Mouse (Mus musculus) T-helper 1 cell (primary cell): Measurements from ENCODE around the gene Chadl.
"Not testable (repeated sequence)": the region's sequence is repeated elsewhere in the genome, so short reads cannot be mapped to it uniquely, and the experiment has no call there.

Experiments
- in situ Hi-C: fragments of 300-600 bp; cut with MboI, MseI; formaldehyde crosslinking; loops from one replicate; pipeline ENCODE4 v1.15.1; 2025; ENCODE audit warnings: high pct_unique_total_duplicates

Chadl gene

DNA sequence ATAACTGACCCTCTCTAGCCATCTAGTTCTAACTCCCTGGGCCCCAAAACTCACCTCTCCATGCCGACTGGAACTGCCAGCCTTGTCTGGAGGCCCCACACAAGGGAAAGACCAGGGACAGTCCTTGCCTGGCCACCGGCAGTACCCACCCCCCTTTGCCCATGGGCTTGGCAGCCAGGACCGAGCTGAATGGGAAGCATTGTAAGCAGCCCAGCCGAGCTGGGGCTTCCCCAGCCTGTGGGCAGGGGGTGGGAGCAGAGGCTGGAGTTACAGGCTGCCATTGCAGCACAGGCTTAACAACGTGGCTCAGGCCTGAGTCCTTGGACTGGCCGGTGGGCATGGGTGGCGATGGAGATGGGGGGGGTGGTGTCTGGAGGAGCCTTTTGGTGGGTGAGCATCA is at the start of gene Chadl:
Gene Chadl (minus strand): TSS at position 113 of the 400 bp plus-strand sequence.
- in situ Hi-C loops = no loop called here

DNA sequence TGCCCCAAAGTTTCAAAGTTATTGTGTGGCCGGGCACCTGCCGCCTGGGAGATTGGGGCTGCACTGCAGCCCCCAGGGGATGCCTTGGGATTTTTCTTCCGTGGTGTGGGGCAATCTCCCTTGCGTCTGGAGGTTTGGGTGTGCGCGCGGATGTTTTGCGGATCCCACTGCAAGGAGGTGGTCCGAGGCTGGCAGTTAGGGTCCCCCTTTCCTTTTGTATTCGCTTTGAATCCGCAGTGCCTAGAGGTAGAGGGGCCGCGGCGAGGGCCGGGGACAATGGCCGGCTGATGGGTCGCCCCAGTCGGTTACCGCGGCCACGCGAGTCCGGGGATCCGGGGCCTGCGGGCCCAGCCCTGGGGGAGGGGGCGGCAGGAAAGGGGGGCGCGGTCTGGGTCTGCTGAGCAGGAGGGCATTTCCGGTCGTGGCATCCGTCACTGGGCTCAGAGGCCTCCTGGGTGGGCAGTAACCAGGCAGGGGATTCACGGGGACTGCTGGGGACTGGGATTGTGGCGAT is 48.6 kb upstream of the Chadl start:
- in situ Hi-C loops = no loop called here

DNA sequence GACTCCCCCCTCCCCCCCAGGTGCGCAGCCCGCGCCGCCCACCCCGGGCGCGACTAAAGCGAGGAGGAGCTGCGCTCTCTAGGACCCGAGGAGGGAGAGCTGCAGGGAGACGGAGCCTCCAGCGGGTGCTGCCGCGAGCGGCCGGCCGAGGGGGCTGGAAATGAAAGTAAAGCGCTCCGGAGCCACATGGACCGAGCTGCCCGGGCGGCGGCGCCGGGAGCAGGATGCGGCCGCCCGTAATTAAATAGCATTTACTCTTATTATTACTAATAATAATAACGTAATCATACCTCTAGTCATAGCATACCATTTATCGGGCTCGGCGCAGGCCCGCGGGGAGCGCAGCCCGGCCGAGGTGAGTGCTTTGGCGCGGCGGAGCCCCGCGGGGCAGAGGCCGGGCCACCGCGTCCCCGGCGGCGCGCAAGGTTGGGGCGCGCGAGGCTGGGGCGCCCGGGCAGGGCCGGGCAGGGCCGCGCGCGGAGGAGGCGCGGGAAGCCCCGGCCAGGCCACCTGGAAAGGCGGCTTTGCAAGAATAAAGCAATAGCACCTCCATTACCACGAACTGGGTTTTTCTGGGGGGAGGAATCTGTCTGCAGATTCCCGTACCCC is 48.0 kb upstream of the Chadl start, which contains the start of the genes Zc3h7b and Rangap1:
Gene Zc3h7b (plus strand): TSS at position 66 of the 609 bp plus-strand sequence.
Gene Rangap1 (minus strand): TSS at position 539 of the 609 bp plus-strand sequence.
- in situ Hi-C loops = no loop called here

DNA sequence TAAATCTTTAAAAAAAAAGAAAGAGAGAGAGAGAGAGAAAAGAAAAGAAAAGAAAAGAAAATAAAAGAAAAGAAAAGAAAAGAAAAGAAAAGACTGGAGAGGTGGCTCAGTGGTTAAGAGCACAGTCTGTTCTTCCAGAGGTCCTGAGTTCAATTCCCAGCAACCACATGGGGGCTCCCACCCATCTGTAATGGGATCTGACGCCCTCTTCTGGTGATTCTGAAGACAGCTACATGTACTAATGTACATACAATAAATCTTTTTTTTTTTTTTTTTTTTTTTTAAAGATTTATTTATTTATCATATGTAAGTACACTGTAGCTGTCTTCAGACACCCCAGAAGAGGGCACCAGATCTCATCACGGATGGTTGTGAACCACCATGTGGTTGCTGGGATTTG is 45.3 kb upstream of the Chadl start:
- in situ Hi-C loops = not testable (repeated sequence)

DNA sequence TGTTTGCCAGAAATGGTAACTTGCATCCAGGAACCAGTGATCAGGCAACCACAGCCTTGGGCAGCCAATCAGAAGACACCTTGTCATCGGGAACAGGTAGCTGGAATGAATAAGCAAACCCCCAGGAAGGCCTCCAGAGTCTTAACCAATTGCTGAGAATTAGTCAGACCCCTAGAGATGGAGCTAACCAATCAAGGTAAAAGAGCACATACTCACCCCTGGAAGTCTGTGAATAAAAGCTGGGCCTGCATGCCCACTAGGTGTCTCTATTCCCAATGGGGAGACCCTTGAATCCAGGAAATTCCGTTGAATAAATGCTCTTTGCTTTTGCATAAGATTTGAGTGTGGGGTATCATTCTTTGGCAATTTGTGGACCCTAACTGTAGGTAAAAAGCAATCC is 42.8 kb upstream of the Chadl start:
- in situ Hi-C loops = no loop called here

DNA sequence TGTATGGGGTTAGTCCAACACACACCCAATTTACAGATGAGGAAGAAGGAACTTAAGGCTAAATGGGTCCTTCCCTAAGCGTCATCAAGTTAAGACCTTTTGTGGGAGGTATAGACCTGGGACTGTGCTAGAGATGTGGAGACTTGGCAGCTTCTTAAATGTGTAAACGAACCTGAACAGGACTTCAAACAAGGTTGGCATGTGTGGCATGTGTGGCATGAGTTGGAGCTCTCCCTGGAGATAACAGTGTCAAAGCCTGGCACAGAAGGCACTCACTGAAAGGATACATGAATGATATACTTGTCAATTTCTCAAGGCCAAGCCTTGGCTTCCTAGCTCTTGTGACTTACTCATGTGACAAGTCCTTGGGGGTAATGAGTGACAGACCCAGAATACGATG is 42.2 kb upstream of the Chadl start:
- in situ Hi-C loops = no loop called here

DNA sequence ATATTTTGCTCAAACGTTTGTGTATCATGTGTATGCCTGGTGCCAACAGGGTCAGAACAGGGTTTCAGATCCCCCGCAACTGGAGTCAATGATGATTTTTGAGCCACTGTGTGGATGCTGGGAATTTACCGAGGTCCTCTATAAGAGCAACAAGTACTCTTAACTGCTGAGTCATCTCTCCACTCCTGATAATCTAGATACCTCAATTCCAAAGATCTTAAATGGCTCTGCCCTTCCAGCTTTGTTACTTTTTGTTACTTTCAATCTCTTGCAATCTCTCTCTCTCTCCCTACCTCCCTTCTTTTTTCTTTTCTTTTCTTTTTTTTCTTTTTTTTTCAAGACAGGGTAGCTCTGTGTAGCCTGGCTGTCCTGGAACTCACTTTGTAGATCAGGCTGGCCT is 38.0 kb upstream of the Chadl start:
- in situ Hi-C loops = no loop called here

DNA sequence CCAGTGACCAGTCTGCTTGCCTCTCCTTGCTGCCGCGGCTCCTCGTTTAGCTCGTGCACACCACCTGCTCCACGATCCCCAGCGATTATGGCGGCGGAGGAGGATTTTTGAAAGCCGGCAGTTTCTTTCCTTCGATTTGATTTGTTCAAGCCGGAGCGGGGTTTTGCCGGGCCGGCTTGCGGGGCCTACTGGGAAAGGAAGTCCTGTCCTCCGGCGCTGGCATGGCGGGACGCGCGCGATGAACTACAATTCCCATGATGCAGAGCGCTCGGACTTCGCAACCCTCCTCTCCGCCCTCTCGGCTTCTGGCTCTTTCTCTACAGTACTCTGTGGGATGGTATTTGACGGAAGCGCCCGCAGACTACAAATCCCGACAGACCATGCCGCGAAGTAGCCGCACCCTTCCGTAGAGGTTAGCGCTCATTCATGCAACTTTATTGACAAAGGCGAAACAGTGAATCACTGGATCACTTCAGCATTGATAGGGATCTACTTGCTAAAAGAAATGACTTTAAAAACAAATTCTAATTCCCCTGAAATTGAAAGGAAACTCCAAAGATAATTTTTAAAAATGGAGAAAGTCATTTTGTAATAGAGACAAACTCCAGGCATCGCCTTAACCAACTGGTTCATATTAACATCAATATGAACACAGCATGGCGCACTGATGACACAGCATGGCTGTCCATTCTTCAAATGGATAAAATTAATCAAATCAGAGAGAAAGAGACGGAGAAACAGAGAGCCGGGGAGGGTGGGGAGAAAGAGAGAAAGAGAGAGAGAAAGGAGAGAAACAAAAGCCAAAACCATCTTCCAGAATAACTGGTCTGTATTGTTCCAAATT is 32.9 kb upstream of the Chadl start:
- in situ Hi-C loops = no loop called here

DNA sequence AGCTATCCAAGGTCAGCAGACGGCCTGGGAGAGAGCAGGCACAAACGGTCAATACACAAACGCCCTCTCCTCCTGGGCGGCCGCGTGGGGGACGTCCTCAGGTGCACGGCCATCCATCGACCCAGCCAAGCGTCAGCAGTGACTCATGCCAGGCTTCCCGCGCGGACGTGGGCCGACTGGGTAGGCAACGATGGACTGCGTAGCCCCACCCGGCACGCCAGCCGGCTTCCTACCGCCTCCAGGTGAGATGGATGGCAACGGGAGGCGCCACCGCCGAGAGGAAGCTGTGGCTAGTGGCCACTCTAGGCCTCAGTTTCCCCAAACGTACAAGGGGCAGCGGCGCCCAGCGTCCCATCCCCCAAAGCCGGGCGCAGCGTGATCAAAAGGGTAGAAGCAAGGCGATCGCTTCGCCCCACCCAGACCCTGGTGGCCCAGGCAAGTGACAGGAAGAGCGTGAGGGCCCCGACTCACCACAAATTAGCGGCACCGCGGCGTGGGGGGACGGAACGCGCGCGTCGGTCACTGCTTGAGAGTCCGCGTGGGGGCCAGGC is 32.2 kb upstream of the Chadl start:
- in situ Hi-C loops = no loop called here

DNA sequence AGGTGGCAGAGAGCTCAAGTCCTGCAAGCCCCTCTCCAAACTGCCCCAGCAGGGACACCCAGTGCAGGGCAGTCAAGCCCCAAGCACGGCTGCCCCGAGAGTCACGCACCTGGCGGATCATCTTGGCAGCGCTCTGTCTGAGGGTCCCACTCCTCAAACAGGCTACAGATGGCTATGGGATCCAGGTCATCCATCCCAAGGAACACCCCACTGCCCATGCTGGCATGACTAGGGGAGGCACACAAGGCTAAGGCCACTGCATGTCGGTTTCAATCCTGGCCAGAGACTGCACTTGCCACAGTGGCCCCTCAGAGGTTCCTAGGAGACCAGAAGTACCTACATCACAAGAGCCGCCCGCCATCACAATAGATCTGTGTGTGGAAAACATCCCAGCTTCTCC is 28.9 kb upstream of the Chadl start:
- in situ Hi-C loops = no loop called here

DNA sequence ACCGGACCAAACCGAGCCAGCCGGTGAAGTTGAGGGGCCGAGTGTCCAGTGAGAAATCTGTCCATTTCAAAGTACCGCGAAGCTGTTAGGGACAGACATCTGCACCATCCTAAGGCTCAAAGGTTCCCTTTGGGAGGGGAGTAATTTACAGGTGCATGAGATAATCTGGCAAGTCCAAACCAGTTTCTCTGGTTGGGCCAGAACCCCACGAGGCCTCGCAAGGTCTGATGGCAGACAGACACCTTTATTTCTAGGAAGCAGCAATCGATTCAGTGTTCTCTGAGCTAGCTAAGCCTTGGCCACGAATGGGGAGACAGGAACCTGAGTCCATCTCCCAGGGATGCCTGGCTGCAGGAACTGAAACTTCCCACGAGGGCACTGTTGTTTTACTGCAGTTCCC is 26.6 kb upstream of the Chadl start:
- in situ Hi-C loops = no loop called here

DNA sequence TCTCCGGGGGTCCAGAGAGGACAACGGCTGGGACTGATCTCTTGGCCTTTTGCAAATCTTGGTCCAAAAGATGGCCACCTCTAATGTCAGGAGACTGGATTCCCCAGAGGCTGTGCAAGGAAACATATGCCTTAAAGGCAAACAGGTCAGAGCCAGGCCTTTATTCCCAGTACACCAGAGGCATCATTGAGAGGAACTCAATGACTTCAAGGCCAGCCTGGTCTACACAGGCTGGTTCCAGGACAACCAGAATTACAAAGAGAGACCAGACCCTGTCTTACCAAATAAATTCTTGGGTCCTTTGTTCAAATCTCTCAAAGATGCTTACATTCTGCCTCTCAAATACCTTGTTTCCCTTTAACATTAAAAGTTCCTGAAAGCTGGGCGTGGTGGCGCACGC is 25.3 kb upstream of the Chadl start:
- in situ Hi-C loops = no loop called here

DNA sequence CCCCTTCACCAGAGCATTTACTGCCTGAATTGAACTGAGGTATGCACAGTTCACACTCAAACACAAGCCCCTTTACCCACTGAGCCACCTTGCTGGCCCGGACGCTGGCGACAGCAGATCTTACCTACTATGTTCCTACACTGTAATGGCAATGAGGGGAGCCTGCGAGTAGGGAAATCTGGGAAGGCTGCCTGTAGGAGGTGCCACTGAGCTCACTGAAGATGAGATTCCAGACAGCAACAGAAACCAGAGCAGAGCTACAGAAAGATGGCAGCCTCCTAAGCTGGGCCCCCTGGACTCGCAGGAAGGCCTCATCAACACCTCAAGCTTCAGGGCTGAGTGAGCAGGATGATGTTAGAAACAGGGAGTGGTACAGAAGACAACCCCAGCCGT is 22.0 kb upstream of the Chadl start:
- in situ Hi-C loops = loop anchor here (5.0 kb wide), 1 partner anchor 97 kb away; no protein-coding TSS in a partner anchor

DNA sequence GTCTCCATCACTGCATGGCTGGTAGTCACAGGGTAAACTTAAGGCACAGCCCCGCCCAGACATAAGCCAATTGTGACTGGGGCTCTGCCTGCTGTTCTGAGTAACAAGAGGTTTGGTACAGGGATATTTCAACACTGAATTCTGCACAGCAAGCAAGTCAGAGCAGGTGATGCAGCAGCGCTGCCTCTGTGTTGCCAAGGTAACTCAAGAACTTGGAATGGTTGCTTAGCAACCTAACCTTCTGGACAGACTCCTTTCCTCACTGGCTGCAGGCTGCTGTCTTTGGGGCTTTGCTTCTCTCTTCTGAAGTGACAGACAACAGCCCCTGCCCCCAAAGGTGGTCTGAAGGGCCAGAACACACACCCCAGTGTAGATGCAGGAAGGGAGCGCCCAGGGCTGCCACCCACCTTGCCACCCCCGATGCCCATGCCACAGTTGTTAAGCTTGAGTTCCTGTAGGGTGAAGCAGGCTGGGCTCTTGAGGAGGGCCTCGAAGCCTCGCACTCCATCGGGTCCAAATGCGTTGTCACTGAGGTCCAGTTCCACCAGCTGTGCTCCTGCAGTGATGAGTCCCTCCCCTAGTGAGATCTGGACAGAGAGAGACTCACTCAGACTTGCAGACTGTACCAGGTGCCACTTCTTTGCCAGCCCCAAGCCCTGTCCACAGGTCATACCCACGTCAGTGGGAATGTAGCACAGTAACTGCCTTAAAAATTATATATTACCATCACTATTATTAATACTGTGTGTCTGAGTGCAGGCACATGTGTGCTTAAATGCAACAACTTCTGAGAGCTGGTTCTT is 21.4 kb upstream of the Chadl start:
- in situ Hi-C loops = loop anchor here (5.0 kb wide), 1 partner anchor 96 kb away; no protein-coding TSS in a partner anchor

DNA sequence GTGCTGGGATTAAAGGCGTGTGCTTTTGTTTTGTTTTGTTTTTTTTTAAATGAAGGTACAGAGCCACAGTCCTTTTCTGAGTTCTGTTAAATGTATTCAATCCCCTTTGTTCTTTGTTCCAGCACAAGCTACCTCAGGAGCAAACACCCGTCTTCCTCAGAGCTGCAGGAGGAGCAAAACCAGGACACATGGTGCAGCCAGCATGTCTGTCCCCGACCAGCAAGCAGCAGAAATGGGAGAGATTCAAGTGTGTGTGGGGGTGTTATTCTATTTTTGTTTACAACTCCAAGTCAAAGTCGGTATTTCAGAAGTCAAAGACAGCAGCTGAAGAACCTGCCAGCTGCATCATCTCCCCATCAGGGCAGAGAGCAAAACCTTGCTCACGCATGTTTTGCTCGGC is 16.7 kb upstream of the Chadl start:
- in situ Hi-C loops = loop anchor here (5.0 kb wide), 1 partner anchor 71 kb away; no protein-coding TSS in a partner anchor

DNA sequence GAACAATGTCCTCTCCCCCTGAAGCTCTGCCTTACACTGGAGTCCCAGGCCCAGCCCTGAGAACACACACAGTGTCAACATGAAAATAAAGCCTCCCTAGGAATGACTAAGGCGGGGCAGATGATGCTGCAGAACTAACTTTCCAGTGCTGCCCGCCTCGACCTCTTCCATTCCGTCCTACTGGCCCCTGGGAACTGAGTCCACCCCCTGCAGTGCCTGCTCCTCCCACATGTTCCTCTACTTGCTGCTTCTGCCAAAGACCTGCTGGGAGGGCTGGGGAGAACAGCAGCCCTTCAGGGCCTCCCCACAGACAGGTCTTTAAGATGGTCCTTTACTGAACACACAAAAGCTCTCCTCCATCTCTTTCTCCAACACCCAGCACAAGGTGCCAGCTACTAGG is 13.7 kb upstream of the Chadl start:
- in situ Hi-C loops = loop anchor here (5.0 kb wide), 1 partner anchor 68 kb away; no protein-coding TSS in a partner anchor

DNA sequence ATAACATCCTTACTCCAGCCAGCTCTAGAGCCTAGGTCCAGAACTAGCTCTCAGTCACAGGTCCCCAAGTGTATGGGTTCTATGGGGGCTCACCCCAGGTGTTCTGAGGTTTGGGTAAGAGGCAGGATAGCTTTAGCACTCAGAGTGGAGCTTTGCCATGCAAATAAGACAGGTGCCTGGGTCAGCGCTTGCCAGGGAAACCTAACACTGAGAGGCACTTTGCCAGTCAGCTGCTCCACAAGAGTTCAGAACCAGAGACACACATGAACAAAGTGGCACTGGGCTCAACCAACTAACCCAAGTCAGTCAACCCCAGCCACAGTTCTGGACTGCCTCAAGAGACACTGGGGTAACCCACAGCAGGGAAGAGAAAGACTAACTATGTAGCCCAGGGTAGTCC is 12.6 kb upstream of the Chadl start:
- in situ Hi-C loops = loop anchor here (5.0 kb wide), 1 partner anchor 67 kb away; no protein-coding TSS in a partner anchor

DNA sequence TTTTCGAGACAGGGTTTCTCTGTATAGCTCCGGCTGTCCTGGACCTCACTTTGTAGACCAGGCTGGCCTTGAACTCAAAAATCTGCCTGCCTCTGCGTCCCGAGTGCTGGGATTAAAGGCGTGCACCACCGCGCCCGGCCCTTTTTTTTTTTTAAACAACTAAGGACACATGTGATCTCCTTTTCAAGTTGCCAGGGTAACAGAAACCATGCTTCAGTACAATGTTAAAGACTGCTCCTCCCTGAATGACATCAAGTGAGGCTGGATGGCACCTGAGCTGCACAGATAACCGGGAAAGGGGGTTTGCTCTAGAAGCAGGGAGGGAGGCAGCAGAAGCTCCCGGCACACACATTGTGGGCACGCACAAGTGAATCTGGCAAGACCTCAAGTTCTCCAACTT is 11.9 kb upstream of the Chadl start:
- in situ Hi-C loops = no loop called here

DNA sequence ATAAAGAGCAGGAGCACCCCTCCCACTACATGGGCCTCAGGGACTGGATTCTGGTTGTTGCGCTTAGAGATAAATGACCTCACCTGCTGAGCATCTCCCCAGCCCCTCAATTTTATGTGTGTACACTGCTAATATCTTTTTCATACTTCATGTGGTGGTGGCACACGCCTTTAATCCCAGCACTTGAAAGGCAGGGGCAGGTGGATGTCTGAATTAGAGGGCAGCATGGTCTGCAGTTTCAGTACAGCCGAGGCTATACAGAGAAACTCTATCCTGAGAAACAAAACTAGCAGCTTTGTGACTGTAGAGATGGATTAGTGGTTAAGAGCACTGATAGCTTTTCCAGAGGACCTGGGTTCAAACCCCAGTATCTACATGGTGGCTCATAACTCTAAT is 6.0 kb upstream of the Chadl start:
- in situ Hi-C loops = no loop called here

DNA sequence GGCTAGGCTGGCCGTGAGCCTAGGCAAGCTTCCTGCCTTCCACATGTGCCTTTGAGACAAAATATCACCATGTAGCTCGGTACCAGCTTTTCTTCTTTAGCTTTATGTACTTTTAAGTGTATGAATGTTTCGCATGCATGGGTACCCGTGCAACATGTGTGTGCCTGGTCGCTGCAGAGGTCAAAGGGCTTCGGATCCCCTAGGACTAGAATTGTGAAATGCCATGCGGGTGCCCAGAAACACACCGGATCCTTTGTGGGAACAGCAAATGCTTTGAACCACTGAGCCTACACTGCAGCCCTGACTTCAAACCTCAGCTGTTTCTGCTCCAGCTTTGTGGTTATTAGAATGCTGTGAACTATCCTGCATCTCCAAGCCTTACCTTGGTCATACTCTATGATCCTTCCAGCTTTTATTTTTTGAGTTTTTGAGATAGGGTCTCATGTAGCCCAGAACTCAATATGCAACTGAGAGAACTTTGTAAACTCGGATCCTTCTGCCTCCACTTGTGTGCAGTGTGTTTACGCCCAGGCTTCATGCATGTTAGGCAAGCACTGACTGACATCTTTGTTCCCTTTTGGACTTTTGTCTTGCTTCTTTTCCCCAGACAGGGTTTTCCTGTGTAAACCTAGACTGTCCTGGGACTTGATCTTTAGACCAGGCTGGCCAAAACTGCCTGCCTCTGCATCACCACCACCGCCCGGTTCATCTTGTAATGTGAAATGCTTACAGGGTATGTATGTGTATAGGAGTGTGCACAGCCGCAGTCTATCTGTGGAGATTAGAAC is 5.4 kb upstream of the Chadl start:
- in situ Hi-C loops = no loop called here

DNA sequence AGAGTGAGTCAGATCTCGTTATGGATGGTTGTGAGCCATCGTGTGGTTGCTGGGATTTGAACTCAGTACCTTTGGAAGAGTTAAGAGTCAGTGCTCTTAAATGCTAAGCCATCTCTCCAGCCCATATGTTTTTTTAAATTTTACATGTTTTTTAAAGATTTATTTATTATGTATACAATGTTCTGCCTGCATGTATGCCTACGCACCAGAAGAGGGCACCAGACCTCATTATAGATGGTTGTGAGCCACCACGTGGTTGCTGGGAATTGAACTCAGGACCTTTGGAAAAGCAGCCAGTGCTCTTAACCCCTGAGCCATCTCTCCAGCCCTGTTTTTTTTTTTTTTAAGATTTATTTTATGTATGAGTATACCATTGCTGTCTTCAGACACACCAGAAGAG is 4.3 kb upstream of the Chadl start:
- in situ Hi-C loops = not testable (repeated sequence)
